Mouse (Mus musculus) heart, embryonic 12.5 days (tissue): ENCODE results near the gene Scamp5. TPM values are rescaled to one million over a fixed set of nuclear protein-coding genes. Genes with fewer than 3 reads are reported as not detected.

Experiments
- ATAC-seq: fragments of 200-750 bp; cut with Nextera tagmentation; 2 replicates; pipeline ENCODE4 v1.8.0; 2017; ENCODE audit warnings: moderate TSS enrichment, moderate library complexity; ENCODE audit not compliant: insufficient number of reproducible peaks, low FRiP score
- H3K27ac ChIP-seq: fragments of 300-500 bp; sonication (generic); 2 replicates; pipeline ENCODE4 v1.5.1; 2016; ENCODE audit warnings: mild to moderate bottlenecking, moderate library complexity; ENCODE audit not compliant: poor library complexity, severe bottlenecking
- H3K27me3 ChIP-seq: fragments of 300-500 bp; sonication (generic); replicated peaks from 2 replicates; pipeline ENCODE4 v1.6.1; 2016; ENCODE audit warnings: mild to moderate bottlenecking, moderate library complexity
- H3K36me3 ChIP-seq: fragments of 300-500 bp; sonication (generic); 2 replicates; pipeline ENCODE4 v1.6.1; 2016; ENCODE audit warnings: mild to moderate bottlenecking, moderate library complexity
- H3K4me1 ChIP-seq: fragments of 300-500 bp; sonication (generic); replicated peaks from 2 replicates; pipeline ENCODE4 v1.6.1; 2016; ENCODE audit warnings: mild to moderate bottlenecking
- H3K4me2 ChIP-seq: fragments of 300-500 bp; sonication (generic); 2 replicates; pipeline ENCODE4 v1.6.1; 2016; ENCODE audit warnings: mild to moderate bottlenecking, moderate library complexity
- H3K4me3 ChIP-seq: fragments of 300-500 bp; sonication (generic); 2 replicates; pipeline ENCODE4 v1.5.1; 2016; ENCODE audit warnings: mild to moderate bottlenecking
- H3K9ac ChIP-seq: fragments of 300-500 bp; sonication (generic); 2 replicates; pipeline ENCODE4 v1.6.1; 2016; ENCODE audit warnings: mild to moderate bottlenecking, moderate library complexity
- H3K9me3 ChIP-seq: fragments of 300-500 bp; sonication (generic); replicated peaks from 2 replicates; pipeline ENCODE4 v1.6.1; 2016; ENCODE audit warnings: mild to moderate bottlenecking, moderate library complexity
- WGBS: fragments of 180-500 bp; shearing (Covaris S2); methylation state at CpG from one replicate; pipeline ENCODE4 v1.1.7; 2016; 5-methylcytosine and 5-hydroxymethylcytosine counted together
- polyA plus RNA-seq: library from polyadenylated mRNA; unstranded; fragments of >200 nt; fragmentation: Nextera tagmentation; extraction: Ambion mirVana; gene quantifications from 2 replicates; pipeline ENCODE4 v1.2.1, GENCODE M21; 2016

The Scamp5 gene
- polyA plus RNA-seq, 1 experiment from 2014 or later = 12.3 TPM

GRCm38 (mm10) chr9:57498536-57498935 is 30.7 kb upstream of the Scamp5 start:
- ATAC-seq = no peak
- Histone ChIP-seq H3K27me3 (peaks cover 50% of the 10 kb centered on the region), H3K4me2 (no peak overlapping the region), H3K9ac (no peak overlapping the region), H3K4me3 (no peak overlapping the region), H3K36me3 (no peaks in the 10 kb centered on the region), H3K9me3 (no peaks in the 10 kb centered on the region; the same call in 1 of the 2 replicates), H3K4me1 (peaks cover 26% of the 10 kb centered on the region), H3K27ac (no peak overlapping the region)
- WGBS = 60% methylated on average over 7 of the region's 7 CpGs

- H3K9ac ChIP-seq = no peak overlapping the region
- H3K4me2 ChIP-seq = no peak overlapping the region
- no peaks in the 10 kb centered on the region; the same call in 1 of the 2 replicates for H3K9me3 ChIP-seq
- no peak overlapping the region for H3K27ac ChIP-seq
- no peaks in the 10 kb centered on the region for H3K36me3 ChIP-seq
- 68% methylated on average over 5 of the region's 5 CpGs for WGBS
- peaks cover 37% of the 10 kb centered on the region for H3K27me3 ChIP-seq
- H3K4me1 ChIP-seq = peaks cover 15% of the 10 kb centered on the region
- ATAC-seq = no peak
- H3K4me3 ChIP-seq = no peak overlapping the region
Measured at GRCm38 (mm10) chr9:57497236-57497635, 29.4 kb upstream of the Scamp5 start.

- H3K9me3 ChIP-seq = peaks cover 6% of the 10 kb centered on the region; the same call in 1 of the 2 replicates
- H3K9ac ChIP-seq = no peak overlapping the region
- H3K27ac ChIP-seq = no peak overlapping the region
- H3K4me3 ChIP-seq = no peak overlapping the region
- H3K27me3 ChIP-seq = peaks cover 15% of the 10 kb centered on the region
- H3K36me3 ChIP-seq = no peaks in the 10 kb centered on the region
- no peak overlapping the region for H3K4me2 ChIP-seq
- ATAC-seq = no peak
- 0 out of 2 replicates have a peak, but pooled peaks cover 4% of the 10 kb centered on the region for H3K4me1 ChIP-seq
Measured at GRCm38 (mm10) chr9:57494970-57495369, 27.1 kb upstream of the Scamp5 start.

GRCm38 (mm10) chr9:57493532-57493931 is 25.7 kb upstream of the Scamp5 start:
- 0 out of 2 replicates have a peak, but pooled peaks cover under 1% of the 10 kb centered on the region for H3K27me3 ChIP-seq
- H3K4me1 ChIP-seq = 0 out of 2 replicates have a peak, but pooled peaks cover 4% of the 10 kb centered on the region
- no peak overlapping the region for H3K4me3 ChIP-seq
- 77% methylated on average over 2 of the region's 2 CpGs for WGBS
- H3K36me3 ChIP-seq = no peaks in the 10 kb centered on the region
- no peak overlapping the region for H3K27ac ChIP-seq
- H3K9ac ChIP-seq = no peak overlapping the region
- peaks cover 6% of the 10 kb centered on the region; the same call in 1 of the 2 replicates for H3K9me3 ChIP-seq
- H3K4me2 ChIP-seq = no peak overlapping the region
- no peak for ATAC-seq

GRCm38 (mm10) chr9:57487807-57488206 is 19.9 kb upstream of the Scamp5 start:
- Histone ChIP-seq H3K9me3 (peaks cover 6% of the 10 kb centered on the region; the same call in 1 of the 2 replicates), H3K36me3 (no peaks in the 10 kb centered on the region), H3K27ac (no peak overlapping the region), H3K9ac (no peak overlapping the region), H3K4me1 (peaks cover 4% of the 10 kb centered on the region; the same call in 1 of the 2 replicates), H3K4me2 (no peak overlapping the region), H3K27me3 (no peaks in the 10 kb centered on the region; the same call in 1 of the 2 replicates), H3K4me3 (no peak overlapping the region)
- no peak for ATAC-seq
- WGBS = 67% methylated on average over 7 of the region's 7 CpGs

GRCm38 (mm10) chr9:57485774-57486173 is 17.9 kb upstream of the Scamp5 start:
- no peaks in the 10 kb centered on the region for H3K36me3 ChIP-seq
- H3K9me3 ChIP-seq = peaks cover 3% of the 10 kb centered on the region; the same call in 1 of the 2 replicates
- no peak overlapping the region for H3K4me3 ChIP-seq
- ATAC-seq = peak; percentile 33; the same call in 1 of the 2 replicates
- H3K27ac ChIP-seq = no peak overlapping the region
- H3K27me3 ChIP-seq = no peaks in the 10 kb centered on the region; the same call in 1 of the 2 replicates
- 17% methylated on average over 7 of the region's 7 CpGs for WGBS
- no peak overlapping the region for H3K9ac ChIP-seq
- peaks cover 4% of the 10 kb centered on the region; the same call in 1 of the 2 replicates for H3K4me1 ChIP-seq
- peak overlapping the region; percentile 20; the same call in 1 of the 2 replicates for H3K4me2 ChIP-seq

- Histone ChIP-seq H3K27ac (no peak overlapping the region), H3K27me3 (no peaks in the 10 kb centered on the region), H3K36me3 (no peaks in the 10 kb centered on the region), H3K9me3 (0 out of 2 replicates have a peak, but pooled peaks cover 3% of the 10 kb centered on the region), H3K4me1 (peaks cover 15% of the 10 kb centered on the region), H3K4me3 (no peak overlapping the region), H3K9ac (no peak overlapping the region), H3K4me2 (no peak overlapping the region)
- 65% methylated on average over 4 of the region's 4 CpGs for WGBS
- no peak for ATAC-seq
Measured at GRCm38 (mm10) chr9:57468914-57469313, 1.1 kb upstream of the Scamp5 start.

- peak overlapping the region; percentile 91 for H3K4me2 ChIP-seq
- H3K4me1 ChIP-seq = peaks cover 15% of the 10 kb centered on the region
- H3K36me3 ChIP-seq = no peaks in the 10 kb centered on the region
- H3K9ac ChIP-seq = peak overlapping the region; percentile 81
- no peak overlapping the region for H3K27ac ChIP-seq
- no peaks in the 10 kb centered on the region for H3K9me3 ChIP-seq
- whole genome bisulfite sequencing = under 1% methylated on average over 18 of the region's 18 CpGs
- H3K4me3 ChIP-seq = peak overlapping the region; percentile 68
- no peaks in the 10 kb centered on the region for H3K27me3 ChIP-seq
- peak; percentile 33 for ATAC-seq
Measured at GRCm38 (mm10) chr9:57467271-57467771, 539 bp downstream of the Scamp5 start.

- WGBS = 36% methylated on average over 3 of the region's 3 CpGs
- Histone ChIP-seq H3K27ac (no peak overlapping the region), H3K4me1 (peaks cover 15% of the 10 kb centered on the region), H3K4me2 (0 out of 2 replicates have a peak overlapping the region, but pooled peaks have one; percentile 91), H3K27me3 (no peaks in the 10 kb centered on the region), H3K9ac (no peak overlapping the region), H3K4me3 (no peak overlapping the region), H3K9me3 (no peaks in the 10 kb centered on the region), H3K36me3 (no peaks in the 10 kb centered on the region)
- no peak for ATAC-seq
Measured at GRCm38 (mm10) chr9:57466101-57466500, 1.8 kb downstream of the Scamp5 start.

GRCm38 (mm10) chr9:57462866-57463265 is 5.0 kb downstream of the Scamp5 start:
- Histone ChIP-seq H3K9ac (no peak overlapping the region), H3K9me3 (no peaks in the 10 kb centered on the region; the same call in 1 of the 2 replicates), H3K27ac (no peak overlapping the region), H3K4me1 (peaks cover 15% of the 10 kb centered on the region), H3K27me3 (no peaks in the 10 kb centered on the region), H3K36me3 (peaks cover 2% of the 10 kb centered on the region; the same call in 1 of the 2 replicates), H3K4me3 (no peak overlapping the region), H3K4me2 (no peak overlapping the region)
- ATAC-seq = no peak
- WGBS = 82% methylated on average over 6 of the region's 6 CpGs

- no peak overlapping the region for H3K4me2 ChIP-seq
- H3K4me3 ChIP-seq = no peak overlapping the region
- no peak overlapping the region for H3K27ac ChIP-seq
- H3K27me3 ChIP-seq = no peaks in the 10 kb centered on the region
- no peaks in the 10 kb centered on the region; the same call in 1 of the 2 replicates for H3K9me3 ChIP-seq
- ATAC-seq = no peak
- 96% methylated on average over 2 of the region's 2 CpGs for WGBS
- peaks cover 2% of the 10 kb centered on the region; the same call in 1 of the 2 replicates for H3K36me3 ChIP-seq
- H3K4me1 ChIP-seq = no peaks in the 10 kb centered on the region
- H3K9ac ChIP-seq = no peak overlapping the region
Measured at GRCm38 (mm10) chr9:57459707-57460106, 8.2 kb downstream of the Scamp5 start.
